Mouse (Mus musculus) kidney, adult 8-10 months (tissue): ENCODE results near the gene BC035044.
"Not testable (repeated sequence)": the region's sequence is repeated elsewhere in the genome, so short reads cannot be mapped to it uniquely, and the experiment has no call there.

Experiments used
- DNase-seq, 2 experiments: peaks; one replicate each; pipeline ENCODE4 v3.0.0; 2022

Gene BC035044

DNA sequence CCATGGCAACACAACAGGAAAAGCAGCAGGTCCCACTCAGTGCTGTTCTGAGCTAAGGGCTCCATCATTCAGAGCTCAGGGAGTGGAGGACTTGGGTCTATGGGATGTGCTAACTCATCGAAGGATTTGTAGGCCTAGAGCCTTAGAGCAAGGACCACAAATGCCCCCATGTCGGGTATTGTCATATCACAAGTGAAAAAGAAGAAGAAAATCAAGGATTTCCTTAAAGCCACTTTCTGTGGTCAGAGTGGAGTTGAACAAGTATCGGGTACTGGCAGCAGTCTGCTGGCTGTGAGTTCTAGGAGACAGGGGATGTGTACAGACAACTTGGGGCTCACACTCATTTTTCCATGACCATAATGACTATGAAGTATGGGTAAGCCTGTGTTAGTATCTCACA is 64.1 kb downstream of the BC035044 start:
- no peak for DNase-seq

DNA sequence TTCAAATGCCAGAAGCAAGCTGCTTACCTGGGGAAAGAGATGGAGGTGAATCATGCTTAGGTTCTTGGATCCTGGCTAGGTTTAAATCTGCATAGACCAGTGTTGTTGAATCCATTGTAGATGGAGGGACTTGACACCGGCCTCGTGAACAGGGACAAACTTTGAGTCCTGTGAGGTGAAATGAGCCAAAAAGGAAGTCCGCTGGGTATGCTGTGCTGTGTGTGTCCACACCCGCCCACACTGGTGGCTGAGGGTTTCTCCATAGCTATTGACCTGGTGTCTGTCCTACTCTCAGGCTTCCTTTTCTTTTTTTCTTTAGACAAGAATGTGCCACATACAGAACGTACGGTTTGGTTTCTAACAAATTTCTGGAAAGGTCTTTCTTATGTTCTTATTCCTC is 64.8 kb downstream of the BC035044 start, which contains the start of the genes Gm44511 and Klrb1b:
Gm44511 (minus strand) TSS at position 184 of the 400 bp plus-strand sequence.
Klrb1b (minus strand) TSS at position 200 of the 400 bp plus-strand sequence.
- no peak for DNase-seq

DNA sequence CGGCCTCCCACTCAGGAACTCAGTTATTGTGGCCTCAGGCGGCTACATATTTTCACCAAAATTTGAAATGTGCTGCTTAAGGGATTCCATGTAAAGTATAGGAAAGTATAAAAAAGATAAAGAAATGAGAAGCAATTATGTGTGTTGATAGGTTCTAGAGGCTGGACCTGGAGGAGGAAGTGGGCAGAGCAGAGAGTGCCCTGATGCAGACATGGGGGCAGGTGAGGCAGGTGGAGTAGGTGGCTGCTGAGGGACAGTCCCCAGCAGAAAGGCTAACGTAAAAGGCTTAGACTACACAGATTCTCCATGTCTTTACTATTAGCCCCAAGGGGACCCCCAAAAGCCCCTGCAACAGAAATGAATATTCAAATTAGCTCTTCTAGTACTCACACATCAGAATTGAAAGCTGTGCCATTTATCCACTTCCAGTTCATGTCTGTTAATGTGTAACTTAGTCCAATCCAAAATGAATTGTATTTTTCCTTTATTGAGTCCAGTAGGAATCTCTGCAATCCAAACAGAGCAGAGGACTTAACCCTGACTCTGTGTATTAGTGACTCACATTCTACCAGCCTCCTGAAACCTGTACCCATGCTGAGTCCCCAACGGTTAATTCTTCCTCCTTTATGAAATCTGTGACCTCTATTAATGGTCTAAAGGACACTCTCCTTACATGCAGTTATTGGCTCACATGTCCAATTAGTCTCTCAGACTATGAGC is 72.7 kb downstream of the BC035044 start:
- DNase-seq, result no peak

DNA sequence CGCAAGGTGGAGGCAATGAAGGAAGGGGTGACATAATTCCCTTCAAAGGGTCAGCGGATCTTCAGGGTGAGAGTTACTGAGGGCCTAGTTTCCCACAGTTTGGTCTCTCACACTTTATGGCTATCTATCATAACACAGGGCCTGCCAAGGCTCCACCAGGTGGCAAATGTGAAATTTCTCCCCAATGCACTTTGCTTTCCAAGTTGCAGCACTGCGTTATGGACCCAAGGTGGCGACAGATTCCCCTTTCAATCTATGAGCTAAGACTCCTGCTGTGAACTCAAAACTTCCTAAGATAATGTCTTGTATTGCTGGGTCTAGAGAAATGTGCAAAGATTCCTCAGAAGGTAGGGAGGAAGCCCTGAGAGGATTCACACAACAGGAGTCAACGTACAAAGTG is 82.4 kb downstream of the BC035044 start:
- DNase-seq, result peak; percentile 35 to 57

DNA sequence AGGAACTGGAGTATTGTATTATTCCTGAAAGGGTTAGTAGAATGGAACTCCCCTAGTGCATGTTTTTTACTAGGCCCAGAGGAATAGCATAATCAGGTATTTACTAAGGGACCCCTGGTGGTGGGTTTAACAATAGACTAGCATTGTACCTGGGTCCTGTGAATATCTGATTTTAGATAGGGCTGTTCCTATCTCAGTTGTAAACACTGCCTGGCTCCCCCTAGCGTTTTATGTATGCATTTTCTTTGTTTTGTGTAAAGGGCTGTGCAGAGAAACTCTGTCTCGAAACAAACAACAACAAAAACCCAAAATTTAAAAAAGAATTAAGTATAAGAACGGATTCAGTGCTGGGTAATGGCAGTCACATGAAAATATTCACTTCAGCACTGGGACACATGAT is 83.9 kb downstream of the BC035044 start:
- no peak for DNase-seq

DNA sequence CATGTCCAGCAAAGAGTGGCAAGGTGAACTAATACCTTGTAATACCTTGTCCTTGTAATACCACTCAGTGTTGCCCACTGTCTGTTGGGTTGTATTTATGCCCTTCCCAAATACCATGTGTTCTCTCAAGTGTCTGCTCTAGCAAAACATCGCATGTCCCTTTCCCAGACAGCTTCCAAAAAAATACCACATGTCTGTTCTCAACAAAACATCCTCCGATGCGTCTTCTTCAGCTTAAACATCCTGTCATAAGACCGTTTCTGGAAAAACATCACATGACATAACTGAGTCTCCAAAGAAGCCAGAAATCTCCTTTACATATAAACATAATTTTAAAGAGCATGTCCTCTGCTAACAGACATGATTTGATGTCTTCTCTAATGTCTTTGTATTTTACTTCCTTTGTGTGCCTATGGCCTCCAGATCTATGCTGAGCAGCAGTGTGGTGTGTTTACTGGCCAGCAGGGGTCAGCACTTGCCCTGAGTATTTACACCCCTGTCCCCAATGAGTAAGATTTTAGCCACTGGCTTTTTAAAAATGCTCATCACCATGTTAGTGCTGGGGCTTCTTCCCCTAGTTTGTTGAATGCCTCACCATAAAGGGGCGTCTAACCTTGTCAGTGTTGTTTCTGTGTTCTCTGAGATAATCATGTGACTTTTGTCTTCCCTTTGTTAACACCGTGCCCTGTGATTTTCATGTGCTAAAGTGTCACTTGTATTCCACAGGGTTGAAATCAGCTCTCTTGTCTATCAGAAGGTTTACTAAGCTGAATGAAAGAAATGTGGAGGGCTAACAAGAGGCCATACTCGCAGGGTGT is 85.9 kb downstream of the BC035044 start:
- DNase-seq, result peak; percentile 48 to 70

DNA sequence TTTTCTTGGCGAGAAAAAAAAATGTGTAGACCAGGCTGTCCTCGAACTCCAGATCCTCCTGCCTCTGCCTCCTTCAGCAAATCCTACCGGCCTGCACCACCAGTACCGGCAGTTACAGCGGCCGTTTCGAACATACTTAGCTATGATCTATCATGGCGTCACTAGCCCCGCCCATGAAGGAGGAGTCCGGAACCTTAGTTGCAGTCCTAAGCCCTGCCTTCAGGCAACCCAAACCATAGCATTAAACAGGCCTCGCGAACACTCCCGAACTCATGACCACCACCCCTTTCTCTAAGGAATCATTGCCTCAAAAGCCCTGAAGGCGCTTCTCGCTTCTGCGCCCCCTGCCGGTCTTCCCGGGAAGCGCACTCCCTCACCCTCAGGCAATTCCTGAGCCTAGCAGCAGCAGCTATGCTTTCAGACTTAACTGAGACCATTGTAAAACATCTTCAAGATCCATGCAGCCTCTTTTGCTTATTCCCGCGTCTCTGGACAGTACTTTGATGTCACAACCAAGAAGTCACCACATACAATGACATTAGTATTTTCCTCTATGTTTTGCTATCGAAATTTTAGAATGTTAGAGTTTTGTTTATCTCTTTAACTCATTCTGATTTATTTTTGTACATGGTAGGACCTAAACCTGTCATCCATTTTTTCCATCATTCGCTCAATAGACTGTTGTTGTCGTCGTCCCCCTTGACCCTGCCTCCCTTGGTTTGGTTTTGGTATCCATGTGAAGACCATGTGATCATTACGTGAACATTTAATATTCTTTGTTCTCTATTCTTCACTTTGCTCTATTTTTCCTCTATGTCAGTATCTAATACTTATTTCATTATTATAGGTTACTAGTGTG is 87.7 kb downstream of the BC035044 start:
- peak; percentile 97 for DNase-seq

DNA sequence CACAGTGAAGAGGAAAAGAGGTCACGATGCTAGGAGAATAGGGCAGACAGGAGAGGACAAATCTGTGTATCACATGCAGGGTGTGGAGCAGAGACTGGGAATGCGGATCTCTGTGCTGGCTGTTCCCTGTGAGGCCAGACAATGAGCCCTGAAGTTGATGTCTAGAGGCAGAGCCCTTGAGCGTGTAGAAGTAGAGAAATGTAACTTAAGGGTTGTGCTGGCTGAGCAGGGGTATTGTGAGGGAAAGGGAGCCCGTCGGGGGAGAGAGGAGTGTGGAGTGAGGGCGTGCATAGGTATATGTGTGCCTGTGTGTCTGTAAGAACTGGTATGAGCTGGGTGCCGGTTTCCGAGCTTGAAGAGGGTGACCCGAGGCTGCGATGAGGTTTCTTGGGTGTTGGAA is 88.4 kb downstream of the BC035044 start:
- peak in 1 of 2 experiments; percentile 15 for DNase-seq

DNA sequence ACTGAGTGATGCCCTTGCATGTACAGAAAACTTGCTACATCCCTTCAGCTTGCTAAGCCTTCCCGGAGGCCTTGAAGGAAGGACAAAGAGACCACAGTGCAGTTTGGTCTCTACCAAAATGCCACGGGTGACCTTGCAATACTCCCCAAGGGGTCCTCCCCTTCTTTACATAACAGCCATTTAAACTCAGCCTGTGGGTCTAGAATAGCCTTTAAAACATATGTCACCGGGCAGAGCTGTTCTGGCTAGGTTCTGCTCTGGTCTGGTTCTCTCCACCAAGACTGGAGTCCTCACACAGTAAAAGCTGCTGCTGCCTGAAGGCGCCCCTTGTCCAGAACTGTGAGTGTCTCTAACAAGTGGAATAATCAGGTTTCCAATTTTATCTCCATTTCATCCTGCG is 90.2 kb downstream of the BC035044 start:
- not testable (repeated sequence) for DNase-seq

DNA sequence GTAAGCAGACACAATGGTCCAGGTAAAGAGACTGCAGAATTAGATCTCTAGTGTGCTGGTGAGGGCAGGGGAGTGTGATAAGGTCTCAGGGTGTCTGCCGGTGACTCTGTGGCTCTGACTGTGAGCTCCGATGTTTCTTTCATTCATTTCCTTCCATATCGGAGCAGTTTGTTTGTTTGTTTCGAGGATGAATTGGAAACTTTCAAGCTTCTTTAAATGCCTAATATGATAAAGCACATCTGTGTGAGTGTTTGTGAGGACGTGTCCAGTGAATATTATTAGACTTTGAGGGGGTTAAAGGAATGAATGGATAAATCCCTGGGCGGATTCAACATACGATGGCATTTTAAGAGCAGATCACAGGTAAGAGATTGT is 91.0 kb downstream of the BC035044 start:
- no peak for DNase-seq

DNA sequence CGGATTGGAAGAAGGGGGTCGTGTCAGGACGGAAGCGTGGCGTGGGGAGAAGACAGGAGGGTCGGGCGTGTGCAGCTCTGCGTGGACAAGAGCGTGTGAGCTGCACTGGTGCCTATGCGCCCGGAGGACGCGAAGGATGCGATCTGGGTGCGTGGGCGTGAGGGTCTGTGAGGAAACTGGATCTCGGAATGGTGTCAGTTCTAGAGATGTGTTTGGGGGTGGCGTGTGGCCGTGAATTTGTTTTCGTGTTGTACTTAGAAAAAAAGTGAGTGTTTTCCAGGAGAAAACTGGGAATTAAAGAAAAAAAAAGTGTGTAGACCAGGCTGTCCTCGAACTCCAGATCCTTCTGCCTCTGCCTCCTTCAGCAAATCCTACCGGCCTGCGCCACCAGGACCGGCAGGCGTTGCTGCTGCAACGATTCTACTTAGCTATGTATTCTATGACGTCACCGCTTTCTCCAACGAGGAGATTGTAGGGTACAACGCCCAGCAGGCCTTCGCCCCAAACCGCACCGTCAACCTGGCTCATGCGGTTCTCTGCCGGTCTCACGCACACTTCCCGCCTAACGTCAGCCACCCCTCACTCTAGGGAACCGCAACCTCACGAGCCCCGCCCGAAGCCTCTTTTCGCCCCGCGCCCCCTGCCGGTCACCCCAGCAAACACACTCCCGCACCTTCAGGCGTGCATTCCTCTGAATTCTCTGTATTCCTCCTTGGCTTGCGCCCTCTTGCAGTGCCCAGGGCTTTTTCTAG is 91.6 kb downstream of the BC035044 start:
- DNase-seq, result peak; percentile 86 to 90
